9 mouse cellular contexts compared by ENCODE assay signal in genomic region chr11:58102581-58103343, GRCm38 (mm10). TPM values are rescaled to one million over a fixed set of nuclear protein-coding genes. Genes with fewer than 3 reads are reported as not detected.
A peak's percentile ranks its signal among the peaks of the same experiment; 100 is the strongest.
DNase-seq lines count a peak whose midpoint lies in the region; ATAC-seq lines count a peak whose summit lies in the region.
"Had no signal": no experiment of that assay in that cellular context is flagged by ENCODE, and none has a peak within 500 bp of the region (broad histone marks: within the 10 kb centered on the region; RNA-seq: fewer than 3 reads in every experiment).

No protein-coding gene starts in this region.

- H3K27me3 ChIP-seq in lung, embryonic 16.5 days (ENCODE audit: control insufficient read depth, insufficient read depth, low read depth, low read length): no peaks in the 10 kb centered on the region
- H3K27me3 ChIP-seq in forebrain, embryonic 12.5 days: peaks cover 7% of the 10 kb centered on the region; the same call in 1 of the 2 replicates
- H3K27me3 ChIP-seq in limb, embryonic 12.5 days: peaks cover 14% of the 10 kb centered on the region
- H3K27me3 ChIP-seq in stomach, embryonic 16.5 days (ENCODE audit: control insufficient read depth, insufficient read depth, low read length): no peaks in the 10 kb centered on the region

- WGBS in lung, embryonic 16.5 days: 82% methylated on average over 9 of the region's 9 CpGs
- WGBS in forebrain, embryonic 12.5 days: 85% methylated on average over 9 of the region's 9 CpGs
- 82% methylated on average over 9 of the region's 9 CpGs for WGBS in limb, embryonic 12.5 days
- WGBS in stomach, embryonic 16.5 days: 85% methylated on average over 9 of the region's 9 CpGs

- no peak for DNase-seq in lung, postnatal 10 days
- DNase-seq in Muller cell, postnatal 12 days (ENCODE audit: inconsistent ontology term): no peak
- no peak for DNase-seq in kidney, adult 18-20 months
- no peak for DNase-seq in gastrocnemius, postnatal 25 days

- H3K4me2 ChIP-seq in lung, embryonic 16.5 days (ENCODE audit: low read depth, low read length): peak overlapping the region; percentile 62
- H3K4me2 ChIP-seq in forebrain, embryonic 12.5 days: peak overlapping the region; percentile 80
- H3K4me2 ChIP-seq in limb, embryonic 12.5 days: peak overlapping the region; percentile 76
- peak overlapping the region; percentile 50; the same call in 1 of the 2 replicates for H3K4me2 ChIP-seq in stomach, embryonic 16.5 days (ENCODE audit: low read depth, low read length)

- H3K9me3 ChIP-seq in lung, embryonic 16.5 days (ENCODE audit: control insufficient read depth, low read length): no peaks in the 10 kb centered on the region
- no peaks in the 10 kb centered on the region for H3K9me3 ChIP-seq in forebrain, embryonic 12.5 days
- H3K9me3 ChIP-seq in limb, embryonic 12.5 days: no peaks in the 10 kb centered on the region
- H3K9me3 ChIP-seq in stomach, embryonic 16.5 days (replicated peaks; ENCODE audit: control insufficient read depth, low read length): no peaks in the 10 kb centered on the region

- peak overlapping the region; percentile 69 for H3K9ac ChIP-seq in lung, embryonic 16.5 days (ENCODE audit: low read length)
- H3K9ac ChIP-seq in forebrain, embryonic 12.5 days: peak overlapping the region; percentile 56
- H3K9ac ChIP-seq in limb, embryonic 12.5 days (replicated peaks): peak overlapping the region; percentile 59; the same call in 1 of the 2 replicates
- H3K9ac ChIP-seq in stomach, embryonic 16.5 days (ENCODE audit: low read length): peak overlapping the region; percentile 97

- H3K27ac ChIP-seq in lung, embryonic 16.5 days (ENCODE audit: low read length): peak overlapping the region; percentile 67
- no peak overlapping the region for H3K27ac ChIP-seq in forebrain, embryonic 12.5 days
- peak overlapping the region; percentile 75 for H3K27ac ChIP-seq in limb, embryonic 12.5 days
- peak overlapping the region; percentile 34; the same call in 1 of the 2 replicates for H3K27ac ChIP-seq in stomach, embryonic 16.5 days (ENCODE audit: low read length)

- H3K4me1 ChIP-seq in lung, embryonic 16.5 days (replicated peaks; ENCODE audit: control insufficient read depth, insufficient read depth, low read length): peaks cover 10% of the 10 kb centered on the region
- peaks cover 30% of the 10 kb centered on the region for H3K4me1 ChIP-seq in forebrain, embryonic 12.5 days
- H3K4me1 ChIP-seq in limb, embryonic 12.5 days (replicated peaks): peaks cover 26% of the 10 kb centered on the region
- peaks cover 9% of the 10 kb centered on the region for H3K4me1 ChIP-seq in stomach, embryonic 16.5 days (ENCODE audit: control insufficient read depth, insufficient read depth, low read length)

- no peak overlapping the region for H3K4me3 ChIP-seq in lung, embryonic 16.5 days (ENCODE audit: low read length)
- H3K4me3 ChIP-seq in forebrain, embryonic 12.5 days (replicated peaks): peak overlapping the region; percentile 94; the same call in 1 of the 2 replicates
- peak overlapping the region; percentile 92 for H3K4me3 ChIP-seq in limb, embryonic 12.5 days (replicated peaks)
- H3K4me3 ChIP-seq in stomach, embryonic 16.5 days (replicated peaks; ENCODE audit: low read length): no peak overlapping the region

- no peak for ATAC-seq in lung, embryonic 16.5 days (ENCODE audit: low read depth)
- ATAC-seq in forebrain, embryonic 12.5 days (ENCODE audit: low FRiP score): no peak
- 0 out of 2 replicates have a peak, but pooled peaks have one; percentile 13 for ATAC-seq in limb, embryonic 12.5 days (ENCODE audit: insufficient number of reproducible peaks, insufficient read depth, low FRiP score, low TSS enrichment, low read depth)
- ATAC-seq in stomach, embryonic 16.5 days (ENCODE audit: insufficient read depth, low FRiP score): no peak

- H3K36me3 ChIP-seq in lung, embryonic 16.5 days (ENCODE audit: control insufficient read depth, insufficient read depth, low read length): 0 out of 2 replicates have a peak, but pooled peaks cover 2% of the 10 kb centered on the region
- H3K36me3 ChIP-seq in forebrain, embryonic 12.5 days (replicated peaks): no peaks in the 10 kb centered on the region
- no peaks in the 10 kb centered on the region for H3K36me3 ChIP-seq in limb, embryonic 12.5 days
- no peaks in the 10 kb centered on the region for H3K36me3 ChIP-seq in stomach, embryonic 16.5 days (ENCODE audit: control insufficient read depth, insufficient read depth, low read length)

RNA-seq across cellular contexts. Expression of gene Cnot8, which starts 1.2 kb away (rescaled TPM):
- polyA plus RNA-seq in lung, embryonic 16.5 days (2015; fragmentation: Nextera tagmentation; extraction: Ambion mirVana): 87.2 and 98.8 TPM in 2 replicates
- polyA plus RNA-seq in forebrain, embryonic 12.5 days (2016; fragmentation: Nextera tagmentation; extraction: Ambion mirVana): 110 and 112 TPM in 2 replicates
- 106 and 109 TPM in 2 replicates for polyA plus RNA-seq in limb, embryonic 12.5 days (2016; fragmentation: Nextera tagmentation; extraction: Ambion mirVana)
- 71.7 and 74.6 TPM in 2 replicates for polyA plus RNA-seq in stomach, embryonic 16.5 days (2015; fragmentation: Nextera tagmentation; extraction: Ambion mirVana)
- total RNA-seq in gastrocnemius, postnatal 25 days (2021): 10 to 100 TPM; 28.5 to 30.6 TPM

RNA-seq across cellular contexts. Expression of gene Gm12248, which starts 9.8 kb away (rescaled TPM):
- not detected in 2 replicates for polyA plus RNA-seq in lung, embryonic 16.5 days (2015; fragmentation: Nextera tagmentation; extraction: Ambion mirVana)
- polyA plus RNA-seq in forebrain, embryonic 12.5 days (2016; fragmentation: Nextera tagmentation; extraction: Ambion mirVana): not detected in 2 replicates
- polyA plus RNA-seq in limb, embryonic 12.5 days (2016; fragmentation: Nextera tagmentation; extraction: Ambion mirVana): not detected in 2 replicates
- polyA plus RNA-seq in stomach, embryonic 16.5 days (2015; fragmentation: Nextera tagmentation; extraction: Ambion mirVana): not detected in 2 replicates
- total RNA-seq in gastrocnemius, postnatal 25 days (2021): not detected
- total RNA-seq: common myeloid progenitor, adult 5-6 weeks had no signal

Comparison
In these comparisons a context has a peak if more than half of its experiments do, and no peak if none do; other contexts are left out.
1. H3K4me3 ChIP-seq: peak in forebrain, embryonic 12.5 days (single experiment) and limb, embryonic 12.5 days (single experiment); none in lung, embryonic 16.5 days (single experiment) and stomach, embryonic 16.5 days (single experiment).
2. Peak in every context shown above with its lines, with median percentiles within 50 percentile points of each other: H3K4me2 ChIP-seq and H3K9ac ChIP-seq.